Mouse (Mus musculus) adipocyte (in vitro differentiated cells): ENCODE data around the gene Dtnb.
A peak's percentile ranks its signal among the peaks of the same experiment; 100 is the strongest.

ENCODE experiments used
- DNase-seq: peaks from one replicate; pipeline ENCODE4 v3.0.0-alpha.2; 2016; ENCODE audit warnings: low spot score

Dtnb gene

GRCm38 (mm10) chr12:3732623-3733265 lies 160.6 kb downstream of the Dtnb start:
- peak; percentile 16 for DNase-seq

- no peak for DNase-seq
Observed at GRCm38 (mm10) chr12:3733328-3733727, 161.1 kb downstream of the Dtnb start.

GRCm38 (mm10) chr12:3737009-3737408 lies 164.8 kb downstream of the Dtnb start:
- DNase-seq, result no peak

DNA sequence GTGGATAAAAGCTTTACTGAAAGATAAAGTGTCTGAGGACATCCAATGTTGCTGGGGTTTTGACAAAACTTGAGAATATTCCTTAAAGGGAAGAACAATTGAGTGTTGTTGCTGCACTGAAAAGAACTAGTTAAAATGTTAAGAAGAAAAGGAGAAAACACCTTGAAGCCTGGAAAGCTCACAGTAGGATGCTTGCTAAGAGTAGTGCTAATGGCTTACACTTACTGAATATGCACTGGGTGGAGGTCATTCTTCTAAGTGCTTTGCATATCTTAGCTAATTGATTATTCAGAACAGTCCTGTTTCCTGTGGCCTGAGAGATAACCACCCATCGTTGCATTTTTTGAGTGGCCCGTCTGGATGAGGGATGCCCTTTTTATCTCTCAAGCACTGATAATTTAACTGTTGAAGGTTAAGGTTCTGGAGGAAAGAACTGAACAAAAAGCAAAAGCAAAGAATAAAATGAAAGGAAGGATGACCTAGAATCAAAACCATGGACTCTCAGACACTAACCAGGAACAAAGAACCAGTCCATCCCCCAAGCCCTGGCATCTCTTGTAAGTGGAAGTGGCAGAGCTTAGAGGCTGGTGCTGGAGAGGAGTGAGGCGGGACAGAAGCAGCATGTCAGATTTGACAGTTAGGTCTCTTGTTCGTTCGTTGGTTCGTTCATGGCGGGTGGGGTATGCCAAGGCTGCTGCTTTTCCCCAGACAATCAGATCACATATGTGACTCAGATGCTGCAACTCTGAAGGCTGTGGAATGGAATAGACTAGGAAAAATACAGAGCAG lies 166.8 kb downstream of the Dtnb start:
- DNase-seq, result no peak

DNA sequence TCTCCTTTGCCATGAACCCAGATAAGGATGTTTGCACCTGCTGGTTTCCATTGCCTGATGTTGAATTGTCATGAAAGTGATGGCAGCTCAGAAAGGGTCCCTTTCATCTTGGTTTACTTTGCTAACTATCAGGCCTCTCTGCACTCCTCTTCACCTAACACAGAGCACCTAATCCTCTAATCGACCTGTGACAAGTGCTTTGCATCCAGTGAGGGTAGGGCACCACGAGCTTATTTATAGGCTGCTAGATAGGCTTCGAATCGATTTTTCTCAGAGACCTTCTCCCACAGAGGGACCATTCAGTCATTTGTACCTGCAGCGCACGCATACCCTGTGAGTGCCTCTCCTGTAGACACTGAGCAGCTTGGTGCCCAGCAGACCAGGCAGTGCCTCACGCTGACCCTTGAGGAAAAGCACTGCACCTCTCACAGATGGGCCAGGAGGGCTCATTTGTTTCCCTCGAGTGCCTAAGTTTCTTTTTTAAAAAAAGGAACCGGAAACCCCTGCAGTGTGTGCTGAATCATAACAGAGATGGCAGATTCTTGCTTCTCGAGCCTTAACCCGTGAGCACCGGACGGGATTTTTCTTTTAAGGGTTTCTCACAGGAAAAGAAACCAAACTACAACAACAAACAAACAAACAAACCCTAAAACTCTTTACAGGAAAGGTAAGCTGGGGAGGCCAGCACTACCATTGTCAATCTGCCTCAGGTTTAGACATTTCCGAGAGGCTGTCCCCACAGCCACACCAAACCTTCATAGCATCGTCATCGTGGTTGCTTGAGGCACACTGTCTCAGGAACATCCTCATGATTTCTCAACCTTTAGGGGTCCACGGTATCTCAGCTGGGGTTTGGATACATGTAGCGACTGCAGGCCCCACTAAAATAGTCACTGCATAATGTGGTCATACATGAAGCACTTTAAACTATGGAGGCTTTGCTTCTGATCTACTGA lies 167.8 kb downstream of the Dtnb start:
- DNase-seq, result no peak

GRCm38 (mm10) chr12:3740705-3741081 lies 168.5 kb downstream of the Dtnb start:
- no peak for DNase-seq

DNA sequence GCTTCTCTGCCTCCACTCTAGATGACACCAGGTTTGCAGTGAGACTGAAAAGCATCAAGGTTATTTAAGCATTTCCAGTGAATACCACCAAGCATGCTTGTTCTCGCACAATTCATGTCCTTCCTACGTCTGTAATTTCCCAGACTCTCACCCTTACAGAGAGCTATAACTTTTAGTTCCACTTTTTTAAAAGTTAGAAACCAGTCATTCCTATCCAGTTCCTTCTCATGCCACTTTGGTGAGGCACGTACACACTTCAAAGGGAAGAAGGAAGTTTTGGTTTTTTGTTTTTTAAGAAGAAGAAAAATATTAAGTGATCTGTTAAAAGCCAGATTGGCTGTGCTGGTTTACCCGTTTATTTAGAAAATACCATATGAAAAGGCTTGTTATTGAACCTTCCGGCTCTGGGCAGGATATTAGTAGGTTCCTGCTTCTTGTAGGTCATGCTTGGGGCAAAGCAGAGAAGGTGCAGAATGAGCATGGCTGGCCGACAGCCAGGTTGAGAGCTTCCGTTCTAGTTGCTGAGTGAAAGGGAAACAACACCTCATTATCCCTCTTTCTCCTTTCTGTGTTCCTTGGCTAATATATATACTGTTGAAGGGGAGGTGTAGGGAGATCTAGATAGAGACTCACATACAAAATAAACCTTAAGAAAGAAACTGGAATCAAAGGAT lies 173.4 kb downstream of the Dtnb start:
- DNase-seq, result no peak

- DNase-seq, result no peak
Observed at GRCm38 (mm10) chr12:3746369-3746768, 174.2 kb downstream of the Dtnb start.

DNA sequence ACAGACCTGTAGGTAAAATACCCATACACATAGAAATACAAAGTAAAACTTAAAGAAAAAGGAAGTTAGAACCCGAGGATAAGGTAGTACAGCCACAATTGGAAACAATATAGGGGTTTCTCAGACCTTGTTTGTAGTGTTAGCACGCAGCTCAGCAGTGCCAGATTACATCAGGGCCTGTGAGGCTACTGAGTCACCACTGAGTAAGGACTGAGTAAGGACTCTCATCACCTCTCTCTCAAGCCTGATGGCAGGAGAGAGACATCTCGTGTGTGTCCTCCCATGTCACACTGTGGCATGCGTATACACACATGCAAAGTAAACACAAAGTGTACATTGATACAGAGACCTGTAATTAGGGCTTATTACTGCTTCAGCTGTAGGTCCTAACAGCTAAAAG lies 175.4 kb downstream of the Dtnb start:
- DNase-seq, result no peak

GRCm38 (mm10) chr12:3755522-3755921 lies 183.3 kb downstream of the Dtnb start:
- DNase-seq, result no peak

DNA sequence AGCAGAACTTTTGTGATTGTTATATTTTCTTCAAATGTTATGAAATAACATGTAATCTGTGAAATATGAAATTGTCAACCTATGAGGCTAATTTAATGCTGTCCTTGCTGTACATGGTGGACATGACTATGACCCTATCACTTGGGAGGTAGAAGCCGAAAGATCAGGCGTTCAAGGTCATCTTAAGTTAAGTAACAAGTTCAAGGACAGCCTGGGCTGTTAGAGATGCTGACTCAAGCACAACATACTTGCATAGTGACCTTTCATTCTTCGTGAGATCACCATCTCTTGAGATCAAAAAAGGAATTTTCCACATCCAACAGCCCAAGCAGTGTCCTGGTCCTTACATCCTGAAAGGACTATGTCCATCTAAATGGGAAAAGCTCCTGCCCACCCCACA lies 184.0 kb downstream of the Dtnb start:
- DNase-seq, result no peak

GRCm38 (mm10) chr12:3758127-3758526 lies 185.9 kb downstream of the Dtnb start:
- DNase-seq, result no peak

- peak; percentile 64 for DNase-seq
Observed at GRCm38 (mm10) chr12:3759419-3759818, 187.2 kb downstream of the Dtnb start.

DNA sequence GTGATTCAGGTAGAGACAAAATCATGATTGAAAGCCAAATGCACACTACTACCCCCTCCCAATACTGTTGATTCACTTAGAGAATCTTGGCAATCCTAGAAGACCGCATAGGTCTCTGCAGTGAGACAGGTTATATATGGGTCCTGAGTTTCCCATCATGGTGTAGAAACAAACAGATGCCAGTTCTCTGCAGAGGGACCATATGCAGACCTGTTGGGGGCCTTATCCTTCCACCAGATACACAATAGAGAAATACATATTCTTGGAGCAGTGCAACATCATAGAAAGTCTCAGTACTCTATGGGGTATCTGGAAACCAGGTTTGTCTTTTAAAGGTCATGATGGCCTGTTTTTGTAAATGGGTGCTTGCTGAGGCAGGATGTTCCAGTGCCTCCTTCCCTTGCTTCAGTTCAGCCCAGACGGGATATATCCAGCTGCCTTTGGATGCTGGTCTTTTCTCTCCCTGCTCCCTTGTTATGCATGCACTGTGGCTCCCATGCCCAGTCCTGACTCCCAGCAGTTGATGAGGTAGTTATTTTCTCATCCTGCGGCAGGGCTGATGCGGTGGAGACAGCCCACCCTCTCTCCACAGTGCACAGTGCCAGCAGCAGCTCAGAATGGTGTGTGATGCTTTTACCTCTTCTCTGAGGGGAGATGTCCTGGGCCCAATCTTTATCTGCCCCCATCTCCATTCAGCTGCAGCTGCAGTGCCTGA lies 188.9 kb downstream of the Dtnb start:
- no peak for DNase-seq

GRCm38 (mm10) chr12:3761591-3762295 lies 189.6 kb downstream of the Dtnb start:
- DNase-seq, result no peak

DNA sequence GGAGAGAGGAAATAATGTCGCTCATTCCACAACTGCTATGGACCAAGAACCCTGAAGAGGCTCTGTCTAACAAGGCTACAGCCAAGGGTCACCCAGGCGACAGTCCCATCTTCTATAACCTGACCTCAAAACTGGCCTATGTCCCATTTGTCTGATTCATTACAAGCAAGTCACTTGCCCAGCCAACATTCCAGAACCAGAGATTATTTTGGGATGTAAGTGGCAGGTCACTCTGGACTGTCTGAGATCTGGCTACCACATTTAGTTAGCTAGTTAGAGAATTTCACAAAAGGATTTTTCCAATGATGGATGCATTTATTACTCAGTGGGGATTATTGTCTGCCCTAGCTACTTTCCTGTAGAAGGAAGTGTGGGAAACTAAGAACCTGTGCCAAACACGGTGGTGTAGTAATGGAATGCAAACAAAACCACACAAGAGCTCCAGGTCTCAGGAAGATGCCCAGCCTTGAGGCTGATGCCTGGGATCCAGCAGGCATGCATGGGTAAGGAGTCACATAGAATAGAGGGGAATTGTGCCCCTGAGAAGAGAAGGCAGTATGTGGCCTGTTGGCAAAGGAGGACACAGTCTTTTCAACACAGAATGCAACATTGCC lies 192.1 kb downstream of the Dtnb start:
- DNase-seq, result peak; percentile 77

GRCm38 (mm10) chr12:3767360-3767759 lies 195.2 kb downstream of the Dtnb start:
- DNase-seq, result no peak

GRCm38 (mm10) chr12:3768391-3768790 lies 196.2 kb downstream of the Dtnb start:
- no peak for DNase-seq

- no peak for DNase-seq
Observed at GRCm38 (mm10) chr12:3770546-3770945, 198.4 kb downstream of the Dtnb start.

DNA sequence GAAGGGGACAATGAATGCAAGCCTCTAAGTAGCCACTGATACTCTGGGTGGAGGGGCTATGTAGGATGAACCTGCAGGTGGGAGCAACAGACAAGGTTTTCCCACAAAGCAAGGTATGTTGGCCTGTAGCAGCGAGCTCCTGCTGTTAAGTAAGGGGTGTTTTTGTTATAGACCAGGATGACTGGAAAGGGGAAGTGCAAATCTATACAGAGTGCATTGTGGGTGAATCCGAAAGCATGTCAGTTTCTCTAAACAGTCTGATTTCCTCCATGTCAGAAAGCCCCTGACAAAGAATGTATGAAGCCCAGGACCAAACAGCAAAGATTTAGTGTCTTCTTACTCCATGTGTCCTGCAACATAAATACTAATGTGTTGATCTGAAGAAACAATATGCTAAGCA lies 198.9 kb downstream of the Dtnb start:
- no peak for DNase-seq
